Mouse (Mus musculus) stomach, postnatal 0 days (tissue): ENCODE measurements at regions not wholly inside any gene's neighbourhood (a gene's known extent, or its start where the extent isn't known, plus 50 kb on each side); places are given as distances from the start of the nearest gene placed in this dataset.

Experiments used
- ATAC-seq: fragments of 200-750 bp; cut with Nextera tagmentation; 2 replicates; pipeline ENCODE4 v1.8.0; 2017; ENCODE audit not compliant: low FRiP score, low TSS enrichment
- DNase-seq: peaks from one replicate; pipeline ENCODE4 v3.0.0-alpha.2; 2016; ENCODE audit warnings: low spot score
- H3K27ac ChIP-seq: fragments of 300-500 bp; sonication (generic); replicated peaks from 2 replicates; pipeline ENCODE4 v1.5.1; 2014; ENCODE audit warnings: mild to moderate bottlenecking, control low read depth
- H3K27me3 ChIP-seq: fragments of 300-500 bp; sonication (generic); 2 replicates; pipeline ENCODE4 v1.6.1; 2014; ENCODE audit warnings: low read length; ENCODE audit not compliant: control insufficient read depth, insufficient read depth
- H3K36me3 ChIP-seq: fragments of 300-500 bp; sonication (generic); 2 replicates; pipeline ENCODE4 v1.6.1; 2014; ENCODE audit warnings: low read length, mixed read lengths; ENCODE audit not compliant: control insufficient read depth, insufficient read depth
- H3K4me1 ChIP-seq: fragments of 300-500 bp; sonication (generic); replicated peaks from 2 replicates; pipeline ENCODE4 v1.6.1; 2014; ENCODE audit warnings: antibody characterized with exemption; ENCODE audit not compliant: control insufficient read depth, insufficient read depth
- H3K4me2 ChIP-seq: fragments of 300-500 bp; sonication (generic); replicated peaks from 2 replicates; pipeline ENCODE4 v1.6.1; 2014; ENCODE audit warnings: low read depth, mild to moderate bottlenecking, control low read depth, moderate library complexity
- H3K4me3 ChIP-seq: fragments of 300-500 bp; sonication (generic); 2 replicates; pipeline ENCODE4 v1.5.1; 2014; ENCODE audit warnings: low read depth, low read length, control low read depth
- H3K9ac ChIP-seq: fragments of 300-500 bp; sonication (generic); 2 replicates; pipeline ENCODE4 v1.6.1; 2014; ENCODE audit warnings: mild to moderate bottlenecking, low read length, control low read depth, mixed read lengths
- H3K9me3 ChIP-seq: fragments of 300-500 bp; sonication (generic); 2 replicates; pipeline ENCODE4 v1.6.1; 2016; ENCODE audit warnings: low read length; ENCODE audit not compliant: control insufficient read depth
- CTCF ChIP-seq: IDR thresholded peaks from 2 replicates; pipeline ENCODE4 v1.5.1; 2016; ENCODE audit warnings: antibody characterized with exemption, low read depth, mild to moderate bottlenecking, moderate library complexity
- EP300 ChIP-seq: optimal IDR thresholded peaks from 2 replicates; pipeline ENCODE3; 2016; ENCODE audit warnings: antibody characterized with exemption
- WGBS: fragments of 180-500 bp; shearing (Covaris S2); extraction: QIAGEN DNeasy Blood & Tissue Kit; methylation state at CpG from one replicate; pipeline ENCODE4 v1.1.7; 2014; 5-methylcytosine and 5-hydroxymethylcytosine counted together

- Histone ChIP-seq H3K27me3 (no peaks in the 10 kb centered on the region), H3K4me2 (no peak overlapping the region), H3K9me3 (no peaks in the 10 kb centered on the region), H3K27ac (no peak overlapping the region), H3K4me1 (no peaks in the 10 kb centered on the region), H3K4me3 (no peak overlapping the region), H3K9ac (no peak overlapping the region), H3K36me3 (no peaks in the 10 kb centered on the region)
- ATAC-seq (no peak), DNase-seq (peak; percentile 59)
- WGBS: 17% methylated on average over 8 of the region's 8 CpGs
- TF ChIP-seq CTCF (peak; percentile 91), EP300 (no peak)
Observed at GRCm38 (mm10) chr4:24154418-24154817, 341.8 kb upstream of the Mms22l start.

GRCm38 (mm10) chr4:24173750-24174149, 322.5 kb upstream of the Mms22l start:
- H3K27ac ChIP-seq: no peak overlapping the region
- H3K4me2 ChIP-seq: no peak overlapping the region
- no peaks in the 10 kb centered on the region for H3K27me3 ChIP-seq
- TF ChIP-seq CTCF (no peak), EP300 (no peak)
- no peaks in the 10 kb centered on the region for H3K4me1 ChIP-seq
- H3K4me3 ChIP-seq: no peak overlapping the region
- no peaks in the 10 kb centered on the region for H3K36me3 ChIP-seq
- no peak for DNase-seq
- no peaks in the 10 kb centered on the region for H3K9me3 ChIP-seq
- WGBS: 46% methylated on average over 2 of the region's 2 CpGs
- no peak for ATAC-seq
- H3K9ac ChIP-seq: no peak overlapping the region

GRCm38 (mm10) chr4:24213262-24214036, 282.8 kb upstream of the Mms22l start:
- DNase-seq: no peak
- no peak for TF ChIP-seq CTCF
- no peak for TF ChIP-seq EP300
- no peak for ATAC-seq
- H3K4me2 ChIP-seq: no peak overlapping the region
- H3K4me1 ChIP-seq: no peaks in the 10 kb centered on the region
- H3K4me3 ChIP-seq: no peak overlapping the region
- H3K9me3 ChIP-seq: no peaks in the 10 kb centered on the region
- no peaks in the 10 kb centered on the region for H3K27me3 ChIP-seq
- WGBS: 67% methylated on average over 10 of the region's 10 CpGs
- no peak overlapping the region for H3K27ac ChIP-seq
- no peaks in the 10 kb centered on the region for H3K36me3 ChIP-seq
- H3K9ac ChIP-seq: no peak overlapping the region

GRCm38 (mm10) chr4:24214037-24214362, 282.3 kb upstream of the Mms22l start:
- no peaks in the 10 kb centered on the region for H3K36me3 ChIP-seq
- TF ChIP-seq CTCF (no peak), EP300 (no peak)
- H3K9me3 ChIP-seq: no peaks in the 10 kb centered on the region
- no peak for DNase-seq
- H3K4me2 ChIP-seq: no peak overlapping the region
- no peak overlapping the region for H3K27ac ChIP-seq
- no peak overlapping the region for H3K4me3 ChIP-seq
- no peak for ATAC-seq
- no peaks in the 10 kb centered on the region for H3K27me3 ChIP-seq
- no peak overlapping the region for H3K9ac ChIP-seq
- 73% methylated on average over 3 of the region's 3 CpGs for WGBS
- H3K4me1 ChIP-seq: no peaks in the 10 kb centered on the region

GRCm38 (mm10) chr4:24218383-24218934, 277.8 kb upstream of the Mms22l start:
- no peak for TF ChIP-seq CTCF
- TF ChIP-seq EP300: no peak
- H3K27me3 ChIP-seq: no peaks in the 10 kb centered on the region
- H3K4me1 ChIP-seq: no peaks in the 10 kb centered on the region
- H3K9me3 ChIP-seq: no peaks in the 10 kb centered on the region
- H3K4me2 ChIP-seq: no peak overlapping the region
- DNase-seq (no peak), ATAC-seq (no peak)
- no peaks in the 10 kb centered on the region for H3K36me3 ChIP-seq
- no peak overlapping the region for H3K4me3 ChIP-seq
- H3K27ac ChIP-seq: no peak overlapping the region
- WGBS: 66% methylated on average over 6 of the region's 6 CpGs
- no peak overlapping the region for H3K9ac ChIP-seq

GRCm38 (mm10) chr4:24219074-24219497, 277.2 kb upstream of the Mms22l start:
- no peak for DNase-seq

More at GRCm38 (mm10) chr4:24219074-24219497, 277.2 kb upstream of the Mms22l start:
- Histone ChIP-seq H3K9ac (no peak overlapping the region), H3K27ac (no peak overlapping the region), H3K27me3 (no peaks in the 10 kb centered on the region), H3K9me3 (no peaks in the 10 kb centered on the region), H3K4me2 (no peak overlapping the region), H3K36me3 (no peaks in the 10 kb centered on the region), H3K4me1 (no peaks in the 10 kb centered on the region), H3K4me3 (no peak overlapping the region)
- no peak for TF ChIP-seq CTCF
- no peak for TF ChIP-seq EP300
- WGBS: 73% methylated on average over 4 of the region's 4 CpGs
- no peak for ATAC-seq
